Mouse (Mus musculus) ES-E14 (cell line): ENCODE measurements around the gene Mrpl20. TPM values are rescaled to one million over a fixed set of nuclear protein-coding genes. Genes with fewer than 3 reads are reported as not detected.

Experiments used
- DNase-seq: peaks from one replicate; pipeline ENCODE4 v3.0.0-alpha.2; 2013; ENCODE audit warnings: low read depth, low spot score
- H3K27ac ChIP-seq: 2 replicates; pipeline ENCODE4 v1.5.1; 2012; ENCODE audit warnings: low read depth, mild to moderate bottlenecking, low read length, moderate library complexity, mixed read lengths; ENCODE audit not compliant: poor library complexity, insufficient read depth, severe bottlenecking
- H3K36me3 ChIP-seq: 2 replicates; pipeline ENCODE4 v1.6.1; 2012; ENCODE audit warnings: mild to moderate bottlenecking, low read length, moderate library complexity, mixed read lengths; ENCODE audit not compliant: control insufficient read depth, poor library complexity, insufficient read depth, severe bottlenecking
- H3K4me1 ChIP-seq, 2 experiments: fragments of 150-350 bp in 1 of 2; sonication (generic) in 1 of 2; 2 replicates each; pipeline ENCODE4 v1.6.1; 2012; ENCODE audit warnings: low read length in 2 of 2, mild to moderate bottlenecking in 1 of 2, mixed read lengths in 1 of 2; ENCODE audit not compliant: control insufficient read depth in 2 of 2, insufficient read depth in 2 of 2, poor library complexity in 1 of 2
- H3K4me3 ChIP-seq, 2 experiments: fragments of 150-350 bp in 1 of 2; sonication (generic) in 1 of 2; 2 replicates each; pipeline ENCODE4 v1.5.1; 2012; ENCODE audit warnings: low read length in 2 of 2, low read depth in 1 of 2, mild to moderate bottlenecking in 1 of 2, mixed read lengths in 1 of 2; ENCODE audit not compliant: insufficient read depth in 1 of 2, poor library complexity in 1 of 2, severe bottlenecking in 1 of 2
- H3K9ac ChIP-seq: 2 replicates; pipeline ENCODE4 v1.6.1; 2012; ENCODE audit warnings: low read depth, mild to moderate bottlenecking, low read length, mixed read lengths; ENCODE audit not compliant: poor library complexity, insufficient read depth, severe bottlenecking
- H3K9me3 ChIP-seq: fragments of 150-350 bp; sonication (generic); 2 replicates; pipeline ENCODE4 v1.6.1; 2012; ENCODE audit warnings: low read depth, mild to moderate bottlenecking, low read length; ENCODE audit not compliant: control insufficient read depth, insufficient read depth
- CHD2 ChIP-seq: IDR thresholded peaks from 2 replicates; pipeline ENCODE4 v1.6.1; 2014; ENCODE audit warnings: mild to moderate bottlenecking, low read depth, low read length, inconsistent platforms
- HCFC1 ChIP-seq: IDR thresholded peaks from 2 replicates; pipeline ENCODE4 v1.6.1; 2012; ENCODE audit warnings: low read length, inconsistent platforms, borderline replicate concordance; ENCODE audit not compliant: insufficient read depth
- MAFK ChIP-seq: IDR thresholded peaks from 2 replicates; pipeline ENCODE4 v1.6.1; 2014; ENCODE audit warnings: mild to moderate bottlenecking, low read depth, low read length, inconsistent platforms; ENCODE audit not compliant: insufficient read depth
- ZC3H11A ChIP-seq: IDR thresholded peaks from 2 replicates; pipeline ENCODE4 v1.6.1; 2012; ENCODE audit warnings: low read depth, mild to moderate bottlenecking, inconsistent platforms, low read length, borderline replicate concordance
- ZNF384 ChIP-seq: IDR thresholded peaks from 2 replicates; pipeline ENCODE4 v1.6.1; 2012; ENCODE audit warnings: low read depth, low read length, inconsistent platforms
- in situ Hi-C, 2 experiments: fragments of 600-800 bp; cut with MboI; formaldehyde crosslinking; loops; one replicate each; pipeline ENCODE4 v1.15.1; 2025; ENCODE audit warnings: low sequenced_read_pairs in 2 of 2, inconsistent platforms in 1 of 2; ENCODE audit not compliant: unreplicated experiment in 2 of 2
- total RNA-seq: library from RNA; depleted of rRNA; stranded (reverse); fragments of 300-350 nt; gene quantifications from 2 replicates; pipeline ENCODE4 v1.2.3, GENCODE M21; 2012

Mrpl20 gene
- total RNA-seq, 1 experiment: 157 TPM

DNA sequence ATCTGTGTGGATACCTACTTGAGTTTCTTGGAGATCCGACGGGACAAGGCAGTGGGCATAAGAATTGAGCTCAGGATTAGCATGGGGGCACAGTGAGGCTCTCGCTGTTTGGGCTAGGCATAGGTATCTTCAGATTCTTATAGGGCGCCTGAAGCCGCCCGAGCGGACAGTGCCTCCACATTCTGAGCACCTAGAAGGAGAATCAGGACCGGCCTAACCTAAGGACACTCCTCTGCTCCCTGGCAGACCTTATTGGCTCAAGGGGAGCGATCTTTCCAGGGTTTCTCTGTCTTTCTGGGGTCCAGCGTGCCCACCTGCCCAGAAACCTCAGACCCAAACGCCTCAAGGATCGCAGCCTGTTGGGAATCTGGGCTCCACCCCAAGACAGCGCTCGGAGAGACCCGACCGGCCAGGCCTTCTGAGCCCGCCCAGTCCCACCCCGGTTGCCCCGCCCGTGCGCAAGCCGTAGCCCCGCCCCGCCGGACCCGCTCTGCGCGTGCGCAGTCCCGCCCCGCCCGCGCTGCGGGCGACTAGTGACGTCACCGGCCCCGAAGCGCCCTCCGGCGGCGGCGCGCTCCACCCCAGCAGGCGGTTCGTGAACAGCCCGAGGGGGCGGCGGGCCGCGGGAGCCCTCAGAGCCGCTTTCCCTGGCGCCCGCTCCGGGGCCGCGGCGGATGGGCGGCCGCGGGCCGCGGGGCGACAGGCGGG, 44.3 kb downstream of the Mrpl20 start, which contains the start of gene Dvl1:
Gene Dvl1 (plus strand): TSS at position 532 of the 708 bp plus-strand sequence.
- H3K9ac ChIP-seq: peak within 1 kb of the TSS; percentile 87
- TF ChIP-seq CHD2 (no peak), ZC3H11A (no peak), ZNF384 (no peak), MAFK (no peak), HCFC1 (no peak)
- H3K4me1 ChIP-seq: peaks cover 5 to 9% of the 10 kb centered on the region in 2 experiments; a peak in 3 of 4 replicates
- no peaks in the 10 kb centered on the region for H3K36me3 ChIP-seq
- peak; percentile 66 for DNase-seq
- no peak within 1 kb of the TSS for H3K27ac ChIP-seq
- peak within 1 kb of the TSS; percentile 74 to 96 for H3K4me3 ChIP-seq
- in situ Hi-C loops: no loop called here
- no peaks in the 10 kb centered on the region for H3K9me3 ChIP-seq

DNA sequence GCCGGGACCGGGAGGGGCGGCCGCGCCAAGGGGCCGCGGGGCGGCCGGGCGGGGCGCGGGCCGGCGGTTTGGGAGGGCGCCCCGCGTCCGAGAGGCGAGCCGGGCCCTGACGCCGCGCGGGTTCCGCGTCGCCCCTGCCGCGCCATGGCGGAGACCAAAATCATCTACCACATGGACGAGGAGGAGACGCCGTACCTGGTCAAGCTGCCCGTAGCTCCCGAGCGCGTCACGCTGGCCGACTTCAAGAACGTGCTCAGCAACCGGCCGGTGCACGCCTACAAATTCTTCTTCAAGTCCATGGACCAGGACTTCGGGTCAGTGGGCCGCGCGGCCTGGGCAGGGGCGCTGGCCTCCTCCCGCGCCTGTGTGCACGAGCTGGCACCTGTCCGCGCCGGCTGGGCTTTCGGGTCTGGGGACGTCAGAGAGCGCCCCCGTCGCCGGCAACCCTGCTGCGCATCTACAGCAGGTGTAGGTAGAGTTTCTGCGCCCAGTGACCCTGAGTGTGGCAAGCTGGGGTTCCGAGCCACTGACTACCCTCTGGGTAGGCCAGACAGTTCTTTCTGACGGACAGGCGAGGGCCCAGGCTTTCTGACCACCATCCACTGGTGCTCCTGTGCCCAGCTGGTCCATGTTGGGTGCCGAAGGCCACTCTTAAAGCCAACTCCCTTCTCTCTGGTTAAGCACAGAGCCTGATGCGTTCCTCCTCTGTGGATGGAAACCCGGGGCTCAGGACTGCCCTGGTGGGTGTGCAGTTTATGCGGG, 45.1 kb downstream of the Mrpl20 start:
- TF ChIP-seq HCFC1: no peak
- TF ChIP-seq ZC3H11A: no peak
- no peak for TF ChIP-seq CHD2
- no peak for TF ChIP-seq ZNF384
- TF ChIP-seq MAFK: no peak
- Histone ChIP-seq H3K9ac (peak overlapping the region; percentile 87), H3K4me3 (peak overlapping the region; percentile 74 to 96), H3K27ac (no peak overlapping the region), H3K36me3 (no peaks in the 10 kb centered on the region), H3K9me3 (no peaks in the 10 kb centered on the region), H3K4me1 (peaks cover 5 to 9% of the 10 kb centered on the region in 2 experiments; a peak in 3 of 4 replicates)
- DNase-seq: no peak
- in situ Hi-C loops: no loop called here

DNA sequence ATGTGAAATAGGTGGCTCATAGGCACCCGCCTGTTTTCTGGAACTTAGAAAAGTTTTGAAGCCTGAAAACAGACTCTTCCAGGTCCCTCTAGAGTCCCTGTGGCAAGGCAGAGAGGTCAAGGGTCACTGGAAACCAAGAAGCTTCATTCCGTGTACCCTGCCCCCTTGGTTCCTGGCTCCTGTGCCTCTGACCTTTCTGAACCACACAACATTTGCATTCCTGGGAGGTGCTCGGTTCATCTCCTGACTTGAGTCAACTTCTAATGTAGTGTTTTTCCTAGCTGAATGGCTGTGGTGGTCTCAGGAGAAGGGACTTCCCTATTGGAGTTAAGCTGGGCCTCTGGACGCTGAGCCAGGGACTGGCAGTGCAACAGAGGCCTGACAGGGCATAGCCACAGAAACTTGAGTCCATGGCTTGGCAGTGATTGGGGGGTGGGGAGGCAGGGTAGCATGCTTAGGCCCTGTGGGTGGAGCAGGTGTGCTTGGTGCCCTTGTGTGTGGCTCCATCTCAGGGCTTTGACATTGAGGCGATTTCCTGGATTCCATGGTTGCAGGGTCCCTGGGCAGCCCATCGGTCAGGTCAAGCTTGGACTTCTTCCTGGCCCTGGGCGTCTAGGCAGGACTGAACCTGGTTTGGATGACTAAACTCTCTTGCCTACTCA, 45.9 kb downstream of the Mrpl20 start:
- H3K27ac ChIP-seq: no peak overlapping the region
- DNase-seq: no peak
- no peak overlapping the region for H3K9ac ChIP-seq
- H3K9me3 ChIP-seq: no peaks in the 10 kb centered on the region
- TF ChIP-seq ZC3H11A (no peak), HCFC1 (no peak), MAFK (no peak), ZNF384 (no peak), CHD2 (no peak)
- H3K4me1 ChIP-seq: peaks cover 5 to 9% of the 10 kb centered on the region in 2 experiments; a peak in 3 of 4 replicates
- no peaks in the 10 kb centered on the region for H3K36me3 ChIP-seq
- in situ Hi-C loops: no loop called here
- H3K4me3 ChIP-seq: peak overlapping the region; percentile 74 to 96; a peak in 3 of 4 replicates

DNA sequence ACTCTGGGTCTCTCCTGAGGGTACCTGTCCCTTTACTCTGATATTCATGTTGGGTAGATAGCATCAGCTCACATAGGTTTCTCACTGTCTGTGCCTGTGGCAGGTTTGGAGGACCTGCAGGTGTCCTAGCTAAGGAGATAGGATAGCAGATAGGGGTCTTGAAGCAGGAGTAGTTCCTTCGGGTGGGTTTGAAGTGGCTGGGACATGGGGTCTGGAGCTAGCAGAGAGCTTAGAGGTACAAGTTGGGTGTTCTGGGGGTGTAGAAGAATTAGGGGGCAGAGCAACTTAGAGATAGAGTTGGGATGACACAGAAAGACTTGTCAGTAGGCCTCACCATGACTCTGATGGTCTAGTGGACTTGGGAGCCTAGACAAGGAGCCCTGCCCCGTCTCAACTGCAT, 46.7 kb downstream of the Mrpl20 start:
- no peak overlapping the region for H3K4me3 ChIP-seq
- TF ChIP-seq MAFK (no peak), ZC3H11A (no peak), ZNF384 (no peak), CHD2 (no peak), HCFC1 (no peak)
- no peak for DNase-seq
- H3K4me1 ChIP-seq: peaks cover 5 to 9% of the 10 kb centered on the region in 2 experiments; a peak in 3 of 4 replicates
- H3K27ac ChIP-seq: no peak overlapping the region
- no peaks in the 10 kb centered on the region for H3K9me3 ChIP-seq
- no peaks in the 10 kb centered on the region for H3K36me3 ChIP-seq
- in situ Hi-C loops: no loop called here
- H3K9ac ChIP-seq: no peak overlapping the region
